Mouse (Mus musculus) midbrain, postnatal 0 days (tissue): Measurements from ENCODE around the gene Slc44a3. TPM values are rescaled to one million over a fixed set of nuclear protein-coding genes. Genes with fewer than 3 reads are reported as not detected.

Source experiments
- ATAC-seq: fragments of 200-750 bp; cut with Nextera tagmentation; 2 replicates; pipeline ENCODE4 v1.8.0; 2017; ENCODE audit warnings: moderate number of reproducible peaks, mild to moderate bottlenecking, moderate TSS enrichment, moderate library complexity; ENCODE audit not compliant: low FRiP score
- DNase-seq: peaks from one replicate; pipeline ENCODE4 v3.0.0-alpha.2; 2015; ENCODE audit warnings: low spot score
- H3K27ac ChIP-seq: fragments of 300-500 bp; sonication (generic); 2 replicates; pipeline ENCODE4 v1.5.1; 2014; ENCODE audit warnings: low read depth, mild to moderate bottlenecking, low read length, mixed read lengths
- H3K27me3 ChIP-seq: fragments of 300-500 bp; sonication (generic); 2 replicates; pipeline ENCODE4 v1.6.1; 2014; ENCODE audit warnings: low read length, control low read depth, mixed read lengths; ENCODE audit not compliant: insufficient read depth
- H3K36me3 ChIP-seq: fragments of 300-500 bp; sonication (generic); 2 replicates; pipeline ENCODE4 v1.6.1; 2014; ENCODE audit warnings: low read length, control low read depth, mixed read lengths; ENCODE audit not compliant: insufficient read depth
- H3K4me1 ChIP-seq: fragments of 300-500 bp; sonication (generic); 2 replicates; pipeline ENCODE4 v1.6.1; 2014; ENCODE audit warnings: mild to moderate bottlenecking, control low read depth, antibody characterized with exemption, low read length, mixed read lengths; ENCODE audit not compliant: insufficient read depth
- H3K4me2 ChIP-seq: fragments of 300-500 bp; sonication (generic); 2 replicates; pipeline ENCODE4 v1.6.1; 2014; ENCODE audit warnings: low read depth, mild to moderate bottlenecking, low read length, mixed read lengths; ENCODE audit not compliant: poor library complexity, severe bottlenecking
- H3K4me3 ChIP-seq: fragments of 300-500 bp; sonication (generic); 2 replicates; pipeline ENCODE4 v1.5.1; 2014; ENCODE audit warnings: low read depth, mild to moderate bottlenecking, low read length, moderate library complexity
- H3K9ac ChIP-seq: fragments of 300-500 bp; sonication (generic); replicated peaks from 2 replicates; pipeline ENCODE4 v1.6.1; 2014; ENCODE audit warnings: mild to moderate bottlenecking, low read length, moderate library complexity, mixed read lengths; ENCODE audit not compliant: poor library complexity, severe bottlenecking
- H3K9me3 ChIP-seq: fragments of 300-500 bp; sonication (generic); 2 replicates; pipeline ENCODE4 v1.6.1; 2016; ENCODE audit warnings: low read length, control low read depth
- CTCF ChIP-seq: IDR thresholded peaks from 2 replicates; pipeline ENCODE4 v1.5.1; 2016; ENCODE audit warnings: antibody characterized with exemption, mild to moderate bottlenecking
- WGBS: fragments of 180-500 bp; shearing (Covaris S2); extraction: QIAGEN DNeasy Blood & Tissue Kit; methylation state at CpG from one replicate; pipeline ENCODE4 v1.1.7; 2014; 5-methylcytosine and 5-hydroxymethylcytosine counted together
- polyA plus RNA-seq: library from polyadenylated mRNA; unstranded; fragments of >200 nt; fragmentation: Nextera tagmentation; extraction: Ambion mirVana; gene quantifications from 2 replicates; pipeline ENCODE4 v1.2.1, GENCODE M21; 2015
- total RNA-seq: library from RNA; depleted of rRNA; stranded (reverse); fragments of >200 nt; gene quantifications from 2 replicates; pipeline ENCODE4 v1.2.3, GENCODE M21; 2014

Gene Slc44a3
- total and polyA plus RNA-seq, 2 experiments from 2014 or later, result 0.22 to 0.47 TPM

DNA sequence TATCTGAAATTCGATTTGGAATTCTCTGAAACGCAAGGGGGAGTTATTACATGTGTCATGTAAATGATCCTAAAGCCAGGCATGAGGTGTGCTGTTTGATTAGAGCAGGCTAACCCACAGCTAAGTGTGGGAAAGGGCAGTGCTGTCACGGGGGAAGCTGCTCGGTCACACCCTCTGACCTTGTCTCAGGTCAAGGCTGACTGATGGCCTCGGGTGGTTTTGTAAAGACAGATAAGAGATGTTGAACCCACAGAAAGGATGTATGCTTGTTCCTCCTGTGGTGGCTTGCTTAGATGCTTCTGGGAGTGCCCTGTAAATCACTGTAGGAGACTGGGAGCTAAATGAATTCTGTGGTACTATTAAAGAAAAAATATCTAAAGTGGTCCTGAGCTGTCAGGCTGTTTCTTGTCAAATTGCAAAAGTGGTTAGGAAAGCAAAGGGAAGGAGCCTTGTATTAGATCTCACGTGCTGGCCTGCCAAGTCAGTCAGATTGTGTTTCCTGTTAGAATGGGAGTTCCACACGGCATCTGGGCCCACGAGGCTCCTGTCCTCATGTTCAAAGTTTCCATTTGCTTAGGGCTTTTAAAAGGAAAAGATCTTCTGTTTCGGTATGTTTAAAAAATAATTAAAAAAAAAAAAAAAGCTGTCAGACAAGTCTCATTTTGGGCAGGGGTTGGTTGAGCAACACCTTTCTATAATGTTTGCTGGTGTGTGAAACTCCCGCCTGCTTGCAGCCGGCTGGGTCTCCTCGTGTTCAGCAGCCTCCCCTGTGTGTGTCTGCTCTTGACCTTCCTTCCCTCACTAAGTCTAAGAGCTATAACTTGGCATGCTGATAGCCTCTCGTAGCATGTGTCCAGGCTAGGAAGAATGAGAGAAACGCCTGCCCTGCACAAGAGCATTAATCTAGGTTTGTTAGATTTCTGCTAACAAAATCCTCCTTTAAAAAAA is 73.4 kb downstream of the Slc44a3 start:
- Histone ChIP-seq H3K27ac (no peak overlapping the region), H3K4me3 (no peak overlapping the region), H3K9me3 (no peaks in the 10 kb centered on the region), H3K36me3 (peaks cover 20% of the 10 kb centered on the region), H3K27me3 (no peaks in the 10 kb centered on the region), H3K4me1 (no peaks in the 10 kb centered on the region), H3K9ac (no peak overlapping the region), H3K4me2 (no peak overlapping the region)
- WGBS, result 82% methylated on average over 14 of the region's 14 CpGs
- no peak for TF ChIP-seq CTCF
- ATAC-seq, result no peak
- DNase-seq, result no peak

GRCm38 (mm10) chr3:121451404-121451803 is 80.8 kb downstream of the Slc44a3 start:
- Histone ChIP-seq H3K4me3 (no peak overlapping the region), H3K9me3 (no peaks in the 10 kb centered on the region), H3K4me1 (no peaks in the 10 kb centered on the region), H3K4me2 (no peak overlapping the region), H3K9ac (no peak overlapping the region), H3K36me3 (peaks cover 13% of the 10 kb centered on the region; the same call in 1 of the 2 replicates), H3K27ac (no peak overlapping the region), H3K27me3 (no peaks in the 10 kb centered on the region)
- TF ChIP-seq CTCF, result no peak
- ATAC-seq, result no peak
- no peak for DNase-seq
- 83% methylated on average over 10 of the region's 10 CpGs for WGBS

- Histone ChIP-seq H3K4me2 (no peak overlapping the region), H3K9me3 (no peaks in the 10 kb centered on the region), H3K4me3 (no peak overlapping the region), H3K27ac (no peak overlapping the region), H3K9ac (no peak overlapping the region), H3K4me1 (no peaks in the 10 kb centered on the region), H3K36me3 (peaks cover 6% of the 10 kb centered on the region; the same call in 1 of the 2 replicates), H3K27me3 (no peaks in the 10 kb centered on the region)
- TF ChIP-seq CTCF, result no peak
- no peak for DNase-seq
- no peak for ATAC-seq
- 82% methylated on average over 8 of the region's 8 CpGs for WGBS
Measured at GRCm38 (mm10) chr3:121449527-121449926, 82.7 kb downstream of the Slc44a3 start.

DNA sequence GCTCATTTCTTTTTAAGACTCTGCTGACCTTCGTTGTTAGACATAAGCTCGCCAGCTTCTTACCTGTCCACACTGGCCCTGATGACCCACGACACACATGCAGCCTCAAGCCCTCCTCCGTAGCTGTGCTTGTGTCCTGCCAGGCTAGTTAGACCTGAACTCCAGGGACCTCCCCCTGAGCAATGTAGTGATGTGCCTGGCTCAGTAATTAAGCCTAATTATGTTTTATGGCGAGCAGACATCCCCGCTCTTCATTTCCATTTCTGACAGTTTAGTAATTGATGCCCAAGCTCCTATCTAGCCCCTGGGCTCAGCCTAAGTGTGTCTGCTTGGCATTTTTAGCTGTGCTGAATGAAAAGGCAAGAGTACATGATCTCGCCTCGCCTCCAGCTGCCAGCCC is 83.6 kb downstream of the Slc44a3 start:
- Histone ChIP-seq H3K4me1 (0 out of 2 replicates have a peak, but pooled peaks cover 3% of the 10 kb centered on the region), H3K9me3 (no peaks in the 10 kb centered on the region), H3K9ac (no peak overlapping the region), H3K27me3 (no peaks in the 10 kb centered on the region), H3K4me3 (no peak overlapping the region), H3K27ac (no peak overlapping the region), H3K36me3 (peaks cover 9% of the 10 kb centered on the region; the same call in 1 of the 2 replicates), H3K4me2 (no peak overlapping the region)
- WGBS, result 61% methylated on average over 8 of the region's 8 CpGs
- DNase-seq (no peak), ATAC-seq (no peak)
- TF ChIP-seq CTCF, result no peak

- peaks cover 9% of the 10 kb centered on the region; the same call in 1 of the 2 replicates for H3K36me3 ChIP-seq
- H3K9ac ChIP-seq, result no peak overlapping the region
- 0 out of 2 replicates have a peak, but pooled peaks cover 3% of the 10 kb centered on the region for H3K4me1 ChIP-seq
- H3K27me3 ChIP-seq, result no peaks in the 10 kb centered on the region
- H3K27ac ChIP-seq, result no peak overlapping the region
- TF ChIP-seq CTCF, result no peak
- H3K4me2 ChIP-seq, result no peak overlapping the region
- DNase-seq (peak; percentile 46), ATAC-seq (no peak)
- H3K4me3 ChIP-seq, result no peak overlapping the region
- H3K9me3 ChIP-seq, result no peaks in the 10 kb centered on the region
- 22% methylated on average over 11 of the region's 11 CpGs for WGBS
Measured at GRCm38 (mm10) chr3:121448029-121448468, 84.2 kb downstream of the Slc44a3 start.

DNA sequence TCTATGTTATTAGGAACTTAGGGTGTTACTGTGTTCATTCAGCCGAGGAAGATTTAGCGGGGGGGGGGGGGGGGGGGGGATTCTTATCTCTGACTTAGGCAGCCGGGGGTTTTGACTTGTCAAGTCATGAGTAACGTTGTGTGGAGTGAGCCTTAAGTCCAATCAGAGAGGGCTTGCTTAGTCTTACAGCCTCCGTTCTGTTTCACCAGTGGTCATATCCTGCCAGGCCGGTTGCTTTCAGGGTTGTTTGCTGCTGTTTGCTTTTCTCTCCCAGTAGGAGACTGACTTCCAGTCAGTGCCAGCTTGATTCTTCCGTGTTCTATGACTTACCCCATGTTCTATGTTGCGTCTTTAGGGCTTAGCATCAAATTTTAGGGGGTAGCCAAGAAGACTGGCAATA is 85.8 kb downstream of the Slc44a3 start:
- 70% methylated on average over 8 of the region's 8 CpGs for WGBS
- H3K4me2 ChIP-seq, result no peak overlapping the region
- no peak overlapping the region for H3K9ac ChIP-seq
- 0 out of 2 replicates have a peak, but pooled peaks cover 3% of the 10 kb centered on the region for H3K4me1 ChIP-seq
- H3K4me3 ChIP-seq, result no peak overlapping the region
- no peaks in the 10 kb centered on the region for H3K9me3 ChIP-seq
- DNase-seq (no peak), ATAC-seq (no peak)
- H3K27ac ChIP-seq, result no peak overlapping the region
- H3K27me3 ChIP-seq, result no peaks in the 10 kb centered on the region
- H3K36me3 ChIP-seq, result peaks cover 10% of the 10 kb centered on the region; the same call in 1 of the 2 replicates
- no peak for TF ChIP-seq CTCF
